Mouse (Mus musculus) kidney, adult 18-20 months (tissue): ENCODE results near the gene Adgrv1.

Source experiments
- DNase-seq: peaks from one replicate; pipeline ENCODE4 v3.0.0; 2021

Gene Adgrv1

GRCm38 (mm10) chr13:81402826-81403225, 230.1 kb downstream of the Adgrv1 start:
- DNase-seq = peak; percentile 57

GRCm38 (mm10) chr13:81402191-81402590, 230.8 kb downstream of the Adgrv1 start:
- no peak for DNase-seq

GRCm38 (mm10) chr13:81401742-81402141, 231.2 kb downstream of the Adgrv1 start:
- DNase-seq = no peak

- DNase-seq = peak; percentile 46
These were observed 247.2 kb downstream of the Adgrv1 start for GRCm38 (mm10) chr13:81385597-81386362.

GRCm38 (mm10) chr13:81381835-81382234, 251.1 kb downstream of the Adgrv1 start:
- DNase-seq = no peak

GRCm38 (mm10) chr13:81370801-81371456, 262.0 kb downstream of the Adgrv1 start:
- DNase-seq = no peak

- DNase-seq = no peak
These were observed 262.8 kb downstream of the Adgrv1 start for GRCm38 (mm10) chr13:81370196-81370595.

- DNase-seq = no peak
These were observed 263.4 kb downstream of the Adgrv1 start for GRCm38 (mm10) chr13:81369564-81369963.

GRCm38 (mm10) chr13:81368987-81369386, 264.0 kb downstream of the Adgrv1 start:
- peak; percentile 26 for DNase-seq

GRCm38 (mm10) chr13:81367681-81368376, 265.1 kb downstream of the Adgrv1 start:
- peak; percentile 13 for DNase-seq

- no peak for DNase-seq
These were observed 272.6 kb downstream of the Adgrv1 start for GRCm38 (mm10) chr13:81360338-81360737.

GRCm38 (mm10) chr13:81358766-81359165, 274.2 kb downstream of the Adgrv1 start:
- DNase-seq = no peak

- no peak for DNase-seq
These were observed 274.6 kb downstream of the Adgrv1 start for GRCm38 (mm10) chr13:81358365-81358764.

- no peak for DNase-seq
These were observed 275.7 kb downstream of the Adgrv1 start for GRCm38 (mm10) chr13:81357215-81357614.

- DNase-seq = no peak
These were observed 278.4 kb downstream of the Adgrv1 start for GRCm38 (mm10) chr13:81354587-81354986.

GRCm38 (mm10) chr13:81352296-81352695, 280.7 kb downstream of the Adgrv1 start:
- DNase-seq = no peak

- no peak for DNase-seq
These were observed 281.3 kb downstream of the Adgrv1 start for GRCm38 (mm10) chr13:81351462-81352155.

GRCm38 (mm10) chr13:81347261-81347980, 285.5 kb downstream of the Adgrv1 start:
- no peak for DNase-seq

GRCm38 (mm10) chr13:81342987-81343596, 289.9 kb downstream of the Adgrv1 start:
- no peak for DNase-seq

- no peak for DNase-seq
These were observed 297.7 kb downstream of the Adgrv1 start for GRCm38 (mm10) chr13:81335241-81335640.

- DNase-seq = peak; percentile 57
These were observed 300.9 kb downstream of the Adgrv1 start for GRCm38 (mm10) chr13:81332018-81332417.

GRCm38 (mm10) chr13:81329762-81330161, 303.2 kb downstream of the Adgrv1 start:
- DNase-seq = no peak
